Mouse (Mus musculus) spleen, postnatal 10 days (tissue): ENCODE data around the gene Megf9.

Experiments
- DNase-seq, 2 experiments: peaks; one replicate each; pipeline ENCODE4 v3.0.0; 2021 to 2022; ENCODE audit warnings: low spot score in 2 of 2

The Megf9 gene

DNA sequence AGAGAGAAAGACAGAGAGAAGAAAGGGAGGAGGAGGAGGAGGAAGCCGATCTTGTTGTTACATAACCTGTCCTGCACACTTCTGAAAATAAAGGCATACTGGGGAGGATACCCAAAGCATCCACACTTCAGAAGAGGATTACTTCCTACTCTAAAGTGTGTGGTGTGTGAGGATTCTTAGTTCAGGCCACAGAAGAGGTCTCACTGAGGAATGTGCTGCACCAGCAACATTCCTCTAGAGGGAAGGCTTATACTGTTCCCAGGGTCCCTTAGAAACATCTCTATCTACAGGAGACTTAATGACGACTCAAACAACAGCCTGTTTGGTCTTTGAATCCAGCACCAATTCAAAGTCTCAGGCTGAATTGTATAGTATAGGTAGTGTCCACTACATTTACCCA is 114.6 kb downstream of the Megf9 start:
- no peak for DNase-seq

DNA sequence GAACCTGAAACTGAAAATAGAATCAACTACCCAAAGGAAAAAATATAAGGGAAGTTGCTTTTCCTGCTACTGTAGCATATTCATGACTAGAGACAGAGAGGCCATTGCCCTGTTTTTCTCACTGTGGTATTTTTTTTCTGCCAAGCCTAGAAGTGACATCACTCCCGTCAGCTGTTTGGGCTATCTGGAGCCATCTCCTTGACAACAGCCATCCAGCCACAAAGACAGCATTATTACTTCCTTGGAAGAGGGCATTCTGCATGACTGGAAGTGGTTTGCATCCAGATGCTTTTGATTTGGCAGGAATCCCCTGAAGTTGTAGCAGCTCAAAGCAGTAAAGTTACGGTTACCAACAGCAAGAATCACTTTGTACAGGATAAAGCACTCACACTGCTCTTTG is 122.7 kb downstream of the Megf9 start:
- no peak for DNase-seq

DNA sequence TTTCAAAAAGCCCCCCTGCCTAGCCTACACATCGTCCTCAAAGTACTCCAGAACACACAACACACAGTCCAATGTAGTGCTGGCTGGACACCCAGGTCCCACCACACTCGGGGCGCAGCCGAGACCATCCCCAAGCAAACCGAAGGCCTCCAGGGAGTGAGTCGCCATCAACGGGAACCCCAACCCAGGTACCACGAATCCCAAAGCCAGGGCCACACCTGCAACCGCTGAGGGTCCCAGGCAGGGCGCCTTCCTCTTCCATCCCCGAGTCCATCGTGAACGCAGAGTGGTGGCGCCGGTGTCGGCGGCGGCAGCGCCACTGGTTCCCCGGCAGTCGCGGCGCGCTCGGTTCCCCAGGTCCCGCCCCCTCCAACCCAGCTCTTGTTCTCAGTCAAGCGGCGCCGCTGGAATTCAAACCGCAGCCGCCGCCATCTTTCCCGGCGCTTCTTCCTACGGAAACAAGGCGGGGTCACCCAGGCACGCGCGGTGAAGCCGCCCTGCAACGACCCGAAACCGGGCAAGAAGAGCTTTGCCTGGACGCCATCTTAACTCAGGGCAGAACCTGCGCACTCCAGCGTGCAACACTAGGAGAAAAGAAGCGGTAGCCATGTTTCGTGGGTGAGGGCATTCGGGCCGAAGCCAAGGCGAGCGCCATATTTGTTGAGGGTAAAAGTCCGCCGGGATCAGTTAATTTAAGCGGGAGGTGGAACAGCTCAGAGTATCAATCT is 124.6 kb downstream of the Megf9 start, which contains the start of gene Cdk5rap2:
Gene Cdk5rap2, minus strand, starts transcription at position 450 of the 728 bp plus-strand sequence.
- DNase-seq, result peak; percentile 90 to 94

DNA sequence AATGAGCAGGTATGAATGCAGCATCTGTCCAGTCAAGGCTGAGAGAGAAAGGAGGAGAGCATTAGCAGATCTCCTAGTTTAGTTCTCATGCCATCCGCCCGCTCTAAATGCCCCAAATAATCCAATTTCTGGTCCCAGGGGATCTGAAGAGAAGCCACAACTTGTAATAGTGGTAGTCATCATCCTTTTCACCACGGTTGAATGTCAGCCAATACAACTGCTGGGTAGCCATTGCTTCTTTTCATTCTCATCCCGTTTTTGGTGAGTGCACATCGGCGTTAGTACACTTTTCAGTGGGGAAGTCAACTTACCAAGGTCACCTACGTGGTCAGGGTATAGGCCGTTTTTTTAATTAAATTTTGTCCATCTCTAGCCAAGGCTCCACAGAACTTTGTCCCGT is 125.3 kb downstream of the Megf9 start:
- peak in 1 of 2 experiments; percentile 15 for DNase-seq

DNA sequence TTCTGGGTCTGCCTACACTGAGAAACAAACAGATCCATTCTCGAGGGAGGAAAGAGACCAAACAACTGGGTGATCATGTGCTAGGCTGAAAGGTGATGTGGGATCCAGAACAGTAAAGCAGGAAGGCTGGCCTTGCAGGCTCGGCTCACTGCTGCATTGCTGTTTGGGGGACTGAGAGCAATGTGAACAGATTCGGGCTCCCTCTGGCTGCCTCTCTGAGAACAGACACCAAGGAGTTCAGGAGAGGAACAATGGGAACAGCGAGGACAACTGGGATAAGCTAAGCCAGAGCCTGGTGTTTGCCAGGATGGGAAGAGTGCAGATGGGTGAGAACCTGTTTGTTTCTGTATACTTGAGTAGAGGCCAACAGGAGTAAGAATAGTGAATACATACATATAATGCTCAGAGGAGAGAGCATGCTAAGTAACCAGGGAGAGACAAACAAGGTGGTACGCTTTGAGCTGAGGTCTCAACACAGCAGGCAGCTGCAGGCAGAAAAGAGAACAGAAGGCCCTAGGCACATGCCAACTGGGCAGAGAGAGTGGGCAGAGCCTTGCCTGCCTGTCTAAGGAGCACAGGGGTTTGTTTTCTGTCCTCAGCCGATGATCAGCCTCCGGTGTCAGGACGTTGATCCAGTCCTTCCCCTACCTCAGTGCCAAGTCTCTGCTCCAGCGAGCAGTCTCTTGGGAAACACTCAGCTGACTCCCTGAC is 132.5 kb downstream of the Megf9 start:
- no peak for DNase-seq

DNA sequence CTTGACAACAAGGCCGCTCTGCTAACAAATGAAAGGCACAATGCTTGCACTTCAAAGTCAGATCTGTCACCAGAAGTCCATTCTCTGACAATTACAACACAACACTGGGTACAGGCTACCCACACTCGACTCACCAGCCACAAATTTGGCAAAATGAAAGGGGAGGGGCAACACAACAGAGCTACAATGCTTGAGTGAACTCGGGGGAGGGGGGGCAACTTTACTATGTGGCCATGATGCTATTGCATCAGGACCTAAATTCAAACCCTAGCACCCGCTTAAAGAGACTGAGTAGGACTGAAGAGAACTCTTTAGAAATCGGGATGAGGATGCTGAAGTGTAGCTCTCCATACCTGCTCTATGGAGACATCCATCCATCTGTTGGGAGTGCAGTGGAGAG is 135.3 kb downstream of the Megf9 start:
- DNase-seq, result no peak

DNA sequence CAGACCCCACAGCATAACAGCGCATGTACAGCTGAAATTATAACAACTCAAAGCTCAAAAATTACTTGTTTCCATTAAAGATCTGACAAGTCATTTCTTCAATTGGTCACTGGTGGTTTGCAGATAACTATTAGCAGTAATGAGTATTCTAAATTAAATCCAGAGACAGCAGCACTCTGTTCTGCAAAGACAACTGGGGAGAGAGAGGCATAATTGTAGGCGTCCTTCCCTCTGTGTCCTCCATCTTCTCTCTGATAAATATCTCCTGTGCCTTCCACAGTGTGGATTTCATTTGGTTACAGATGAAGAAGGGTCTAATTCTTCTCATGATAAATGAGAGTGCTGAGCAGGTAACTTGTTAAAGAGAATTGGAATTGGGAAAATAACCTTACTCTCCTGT is 135.7 kb downstream of the Megf9 start:
- no peak for DNase-seq

DNA sequence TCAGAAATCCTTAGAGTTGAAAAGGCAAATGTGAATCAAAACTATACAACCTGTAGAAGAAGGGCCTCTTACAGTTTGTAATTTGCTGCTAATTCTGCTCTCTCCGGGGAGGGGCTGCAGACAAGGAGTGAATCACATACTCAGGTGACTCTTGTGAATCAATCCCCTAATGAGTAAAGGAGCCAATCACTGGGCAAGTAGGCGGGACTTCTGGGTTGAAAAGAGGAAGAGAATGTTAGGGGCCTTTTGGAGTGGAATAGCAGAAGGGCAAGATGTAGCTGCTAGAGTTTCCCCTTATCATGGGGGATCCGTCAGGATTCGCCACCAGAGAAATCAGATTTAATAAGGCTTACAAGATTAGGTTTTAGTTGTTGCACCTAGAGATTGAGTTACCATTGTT is 136.7 kb downstream of the Megf9 start:
- no peak for DNase-seq

DNA sequence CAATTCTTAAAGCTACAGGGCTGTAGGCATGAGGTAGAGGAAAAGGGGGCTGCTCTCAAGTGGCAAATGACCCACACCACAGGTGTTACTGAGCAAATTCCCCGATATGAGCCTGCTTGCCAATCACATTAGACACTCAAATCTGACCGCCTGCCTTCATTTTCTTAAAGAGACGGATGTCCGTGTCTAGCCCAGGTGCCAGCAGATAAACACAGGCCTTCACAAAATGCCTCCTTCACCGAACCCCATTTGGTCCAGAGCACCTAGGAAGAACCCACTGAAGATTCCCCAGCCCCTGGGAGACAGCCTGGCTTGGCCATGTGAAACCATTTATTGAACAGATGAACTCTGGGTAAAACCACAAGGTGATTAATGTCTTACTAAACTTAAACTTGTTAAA is 138.1 kb downstream of the Megf9 start:
- no peak for DNase-seq

DNA sequence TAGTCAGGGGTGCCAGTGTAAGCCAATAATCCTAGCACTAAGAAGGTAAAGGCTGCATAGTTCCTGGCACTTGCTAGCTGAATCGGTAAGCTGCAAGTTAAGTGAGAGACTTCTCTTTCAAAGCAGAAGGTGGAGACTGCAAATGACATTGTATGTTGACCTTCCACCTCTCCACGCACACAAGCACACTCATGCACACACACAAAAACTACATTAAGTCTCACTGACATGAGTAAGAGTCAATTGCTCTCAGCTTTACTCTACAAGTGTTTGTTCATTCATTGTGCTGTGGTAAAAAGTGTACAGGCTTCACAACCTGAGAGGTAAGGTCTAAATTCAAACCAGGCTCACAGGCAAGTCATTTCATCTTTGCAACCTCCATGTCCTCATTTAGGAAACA is 140.1 kb downstream of the Megf9 start:
- DNase-seq, result no peak

DNA sequence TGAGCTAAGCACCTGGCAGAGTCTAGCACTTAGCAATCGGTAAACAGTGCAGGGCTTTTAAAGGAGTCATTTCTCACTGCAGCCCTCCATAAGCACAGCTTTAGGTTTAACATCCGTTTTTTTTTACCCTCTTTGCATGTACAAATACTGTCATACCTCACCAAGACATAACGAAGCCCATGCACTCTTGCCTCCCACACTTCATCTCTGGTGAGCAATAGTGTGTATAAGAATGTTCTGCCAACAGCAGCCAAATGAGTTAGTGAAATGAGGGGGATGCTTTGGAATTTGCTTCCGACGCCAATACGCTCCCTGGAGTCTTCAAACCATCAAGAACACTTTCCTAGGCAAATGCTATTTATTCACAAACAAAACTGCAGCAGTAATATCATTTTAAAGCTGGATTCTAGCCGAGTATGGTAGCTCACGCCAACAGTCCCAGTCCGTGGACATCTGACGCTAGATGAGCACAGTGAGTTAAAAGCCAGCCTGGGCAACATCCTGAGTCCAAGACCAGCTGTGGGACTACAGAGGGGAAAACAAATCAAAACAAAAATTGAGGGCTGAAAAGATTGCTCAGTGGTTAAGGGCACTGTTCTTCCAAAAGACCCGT is 142.9 kb downstream of the Megf9 start:
- DNase-seq, result no peak

DNA sequence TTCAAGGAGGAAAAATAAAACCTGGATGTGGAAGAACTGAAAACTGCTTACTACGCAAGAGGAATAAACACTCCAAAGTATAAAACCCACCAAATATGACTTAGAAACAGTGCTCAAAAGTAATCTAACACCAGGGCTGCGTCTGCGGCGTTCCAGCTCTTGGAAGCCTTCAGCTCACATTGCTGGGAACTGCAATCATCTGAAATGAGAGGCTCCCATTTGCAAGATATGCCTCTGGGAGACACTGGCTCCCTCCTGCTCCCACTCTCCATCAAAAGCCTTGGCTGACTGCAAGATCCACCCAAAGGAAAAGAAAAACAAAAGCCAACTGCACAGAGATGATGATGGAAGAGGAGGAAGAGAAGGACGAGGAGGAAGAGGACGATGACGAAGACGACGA is 143.7 kb downstream of the Megf9 start:
- no peak for DNase-seq

DNA sequence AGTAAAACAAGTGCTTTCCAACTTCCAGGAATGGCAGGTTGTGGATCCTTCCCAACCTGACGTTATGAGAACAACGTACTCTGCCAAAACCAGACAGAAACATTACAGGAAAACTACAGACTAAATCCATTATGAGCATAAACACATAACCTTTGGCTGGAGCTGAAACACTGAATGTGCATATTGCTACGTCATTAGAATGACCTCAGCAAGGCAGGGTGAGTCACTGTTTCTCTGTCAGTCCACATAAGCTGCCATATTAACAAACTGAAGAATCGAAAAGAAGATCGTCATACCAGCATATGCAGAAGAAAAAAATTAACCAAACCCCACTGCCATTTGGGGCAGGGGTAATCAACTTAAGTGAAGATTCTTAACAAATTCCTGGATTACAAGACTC is 148.6 kb downstream of the Megf9 start:
- DNase-seq, result no peak

DNA sequence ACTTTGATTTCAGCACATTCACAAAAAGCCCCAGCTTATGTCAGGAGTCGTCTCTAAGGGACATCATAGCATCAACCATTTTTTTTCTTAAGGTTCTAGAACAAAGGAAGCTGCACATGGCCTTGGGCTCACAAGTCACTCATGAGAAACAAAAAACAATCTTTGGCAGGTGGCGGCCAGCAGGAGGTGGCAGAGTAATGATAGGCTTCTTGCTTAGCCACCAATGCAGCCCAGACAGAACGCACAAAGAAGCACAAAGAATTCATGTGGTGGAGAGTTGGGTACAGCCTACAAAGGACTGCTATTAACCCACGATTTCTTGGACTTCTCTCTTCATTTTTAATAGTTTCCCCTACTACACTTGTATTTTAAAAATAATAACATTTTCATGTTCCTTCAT is 157.4 kb downstream of the Megf9 start:
- DNase-seq, result no peak
